Mouse (Mus musculus) gastrocnemius, postnatal 36 days (tissue): ENCODE results near the gene Gtsf1l. TPM values are rescaled to one million over a fixed set of nuclear protein-coding genes. Genes with fewer than 3 reads are reported as not detected.

Experiments
- DNase-seq, 2 experiments: peaks; one replicate each; pipeline ENCODE4 v3.0.0; 2022
- intact Hi-C: fragments of 180-260 bp; cut with DNase I; formaldehyde crosslinking; loops from one replicate; pipeline ENCODE4 v1.15.1; 2025
- microRNA-seq, 2 experiments: library from miRNA; unstranded; fragments of <30 nt; microRNA quantifications; one replicate each; pipeline ENCODE4 v1.2.0; 2021
- total RNA-seq, 2 experiments: library from RNA; stranded (reverse); gene quantifications; 2 replicates each; pipeline ENCODE4 v1.2.3; 2021

Gtsf1l gene
- total RNA-seq, 2 experiments from 2014 or later: not detected

DNA sequence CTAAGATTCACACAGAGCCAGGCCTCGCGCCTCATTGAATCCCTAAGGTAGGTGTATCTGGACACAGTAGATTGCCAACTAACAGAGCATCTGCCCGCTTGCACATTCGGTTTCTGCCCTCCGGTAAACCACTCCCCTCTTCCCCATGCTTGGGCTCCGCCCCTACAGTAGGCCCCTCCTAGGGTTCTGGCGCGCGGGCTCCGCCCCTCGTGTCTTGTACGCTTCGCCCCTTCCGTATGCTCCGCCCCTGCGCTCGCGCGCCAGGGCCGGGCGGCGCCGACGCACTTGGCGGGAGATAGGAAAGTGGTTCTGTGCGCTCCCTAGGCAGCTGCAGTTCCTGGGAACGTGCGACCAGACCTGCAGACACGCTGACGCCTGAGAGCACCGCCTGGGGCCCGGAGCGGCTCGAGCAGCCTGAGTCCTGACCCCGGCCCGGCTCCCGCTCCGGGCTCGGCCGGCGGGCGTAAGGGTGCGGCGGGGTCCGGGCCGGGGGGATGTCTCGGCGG is 33.3 kb downstream of the Gtsf1l start, which contains the start of gene Mybl2:
Mybl2 (plus strand) TSS at position 353 of the 506 bp plus-strand sequence.
- intact Hi-C loops: no loop called here
- DNase-seq: peak; percentile 85 to 89

DNA sequence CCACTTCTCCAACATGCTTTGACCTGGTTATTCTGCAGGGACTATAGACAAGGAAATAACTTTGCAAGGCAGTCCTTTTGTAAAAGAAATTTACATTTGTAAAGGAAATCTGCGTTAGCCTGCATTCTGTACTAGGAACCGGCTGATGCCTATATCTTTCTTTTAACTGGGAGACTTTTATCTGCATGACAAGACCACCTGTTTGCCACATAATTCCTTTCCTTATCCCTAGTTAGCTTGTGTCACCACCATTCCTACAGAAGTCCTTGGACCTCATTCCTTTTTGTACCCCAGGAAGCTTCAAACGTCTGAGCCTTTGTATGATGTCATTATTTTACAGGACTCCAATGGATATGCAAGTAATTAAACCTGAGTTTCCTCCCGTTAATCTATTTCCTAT is 34.8 kb downstream of the Gtsf1l start:
- DNase-seq: no peak
- intact Hi-C loops: no loop called here

DNA sequence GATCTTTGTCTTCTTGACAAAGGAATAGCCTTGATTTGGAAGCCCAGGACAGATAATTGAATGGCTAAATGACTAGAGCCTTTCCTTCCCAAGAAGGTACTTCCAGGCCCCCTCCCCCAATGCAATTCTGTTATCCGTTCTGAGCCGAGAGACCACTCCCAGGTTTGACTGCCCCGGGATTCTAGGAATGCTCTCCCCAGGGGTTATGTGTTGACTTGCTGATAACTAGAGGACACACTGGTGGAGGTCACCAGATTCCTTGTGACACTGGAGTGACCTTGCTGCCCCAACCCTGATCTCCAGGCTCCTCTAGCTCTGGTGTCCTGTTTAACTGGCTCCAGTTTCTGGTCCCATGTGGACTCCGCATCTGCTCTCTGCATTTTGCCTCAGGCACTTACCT is 35.6 kb downstream of the Gtsf1l start:
- no peak for DNase-seq
- intact Hi-C loops: no loop called here

DNA sequence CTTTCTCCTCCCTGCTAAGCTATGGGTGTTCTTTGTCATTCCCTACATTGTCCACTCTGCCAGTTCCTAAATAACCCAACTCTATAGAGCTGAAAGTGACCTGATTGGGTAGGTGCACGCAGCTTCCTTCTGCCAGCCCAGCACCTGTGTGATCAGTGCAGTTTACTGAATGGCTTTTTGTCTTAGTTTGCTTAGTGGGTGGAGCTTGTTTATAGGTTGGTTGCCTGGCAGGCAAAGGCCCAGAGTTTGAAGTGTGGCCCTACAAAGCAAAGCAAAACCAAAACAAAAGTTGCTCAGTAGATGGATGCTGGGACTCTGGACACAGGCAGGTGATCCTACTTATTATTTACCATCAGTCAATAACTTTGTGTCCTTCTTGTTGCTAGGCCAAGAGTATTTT is 36.0 kb downstream of the Gtsf1l start:
- no peak for DNase-seq
- intact Hi-C loops: no loop called here

DNA sequence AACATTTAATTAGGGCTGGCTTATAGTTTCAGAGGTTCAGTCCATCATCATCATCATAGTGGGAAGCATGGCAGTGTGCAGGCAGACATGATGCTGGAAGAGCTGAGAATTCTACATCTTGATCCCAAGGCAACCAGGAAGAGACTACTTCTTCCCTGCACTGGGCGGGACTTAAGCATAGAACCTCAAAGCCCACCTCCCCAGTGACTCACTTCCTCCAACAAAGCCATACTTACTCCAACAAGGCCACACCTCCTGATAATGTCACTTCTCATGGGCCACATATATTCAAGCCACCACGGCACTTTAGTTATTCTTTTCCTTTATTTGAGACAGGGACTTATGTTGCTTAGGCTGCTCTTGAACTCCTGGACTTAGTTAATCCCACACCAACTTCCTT is 38.5 kb downstream of the Gtsf1l start:
- DNase-seq: no peak
- intact Hi-C loops: no loop called here

DNA sequence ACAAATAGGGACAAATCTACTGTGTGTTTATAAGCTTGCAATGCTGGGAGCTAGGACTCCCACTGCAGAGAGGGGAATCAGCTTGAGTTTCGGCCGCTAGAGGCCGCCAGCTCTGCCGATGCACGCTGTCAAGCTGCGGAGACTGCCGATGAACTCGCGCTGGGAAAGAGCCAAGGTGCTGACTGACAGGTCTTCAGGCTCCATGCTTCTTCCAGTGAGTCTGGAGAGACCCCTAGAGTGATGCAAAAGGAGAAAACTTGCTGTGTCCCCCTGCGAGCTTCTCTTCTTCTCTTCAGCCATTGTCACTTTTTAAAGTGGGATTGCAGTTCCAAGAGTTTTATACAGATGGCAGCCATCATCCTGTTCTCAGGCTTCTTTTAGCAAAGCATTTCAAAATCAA is 39.5 kb downstream of the Gtsf1l start:
- intact Hi-C loops: no loop called here

DNA sequence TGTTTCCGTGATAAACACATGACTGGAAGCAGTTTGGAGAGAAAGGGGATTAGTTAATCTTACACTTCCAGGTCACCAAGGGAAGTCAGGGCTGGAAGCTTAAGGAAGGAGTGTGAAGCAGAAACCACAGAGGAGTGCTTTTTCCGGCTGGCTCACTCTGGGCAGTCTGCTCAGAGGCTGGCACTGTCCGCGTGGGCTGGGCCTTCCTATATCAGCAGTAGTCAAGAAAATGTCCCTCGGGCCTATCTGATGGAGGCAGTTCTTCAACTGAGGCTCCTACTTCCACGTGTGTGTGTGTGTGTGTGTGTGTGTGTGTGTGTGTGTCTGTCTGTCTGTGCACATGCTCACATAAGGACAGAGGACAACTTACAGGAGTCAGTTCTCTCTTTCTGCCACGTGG is 47.7 kb downstream of the Gtsf1l start:
- intact Hi-C loops: no loop called here
- no peak for DNase-seq

More for the DNA sequence above, 39.5 kb downstream of the Gtsf1l start:
- DNase-seq: peak; percentile 40 to 45

Small RNA genes lying within 50 kb of the gene (microRNA-seq; reads per million reads assigned to microRNA genes)
- gene Gm22174 (0 reads per million in 2 experiments), gene Mir7003 (0 reads per million in 2 experiments)

Other genes starting within 250 kb of the Gtsf1l start
- gene Srsf6, start 156.3 kb downstream of the Gtsf1l start, total RNA-seq: 10 to 100 TPM; 35.8 to 46.8 TPM
- not detected for gene L3mbtl1, start 144.4 kb downstream of the Gtsf1l start, total RNA-seq
- not detected for gene Sgk2, start 100.5 kb downstream of the Gtsf1l start, total RNA-seq
- 10 to 100 TPM; 13.2 to 13.4 TPM for gene Ift52, start 70.5 kb downstream of the Gtsf1l start, total RNA-seq
- under 1 TPM; 0.32 to 0.66 TPM for gene Mybl2, start 33.2 kb downstream of the Gtsf1l start, total RNA-seq
- under 1 TPM in 1 of 2 experiments, not detected in 1; 0.20 TPM for gene Tox2, start 115.3 kb upstream of the Gtsf1l start, total RNA-seq